Mouse (Mus musculus): ENCODE data around the gene Slc25a27. TPM values are rescaled to one million over a fixed set of nuclear protein-coding genes. Genes with fewer than 3 reads are reported as not detected.

The Slc25a27 gene
- total RNA-seq, 2 experiments from 2014 or later: 33.2 to 35.4 TPM

GRCm38 (mm10) chr17:43649641-43650436 lies 17.2 kb downstream of the Slc25a27 start:
- peak in 1 of 2 experiments; percentile 37 for DNase-seq (ENCODE audit: low spot score in 2 of 2)

- no peak for DNase-seq (ENCODE audit: low spot score in 2 of 2)
Measured at GRCm38 (mm10) chr17:43646925-43647324, 20.1 kb downstream of the Slc25a27 start.

GRCm38 (mm10) chr17:43645136-43645535 lies 21.9 kb downstream of the Slc25a27 start:
- DNase-seq (ENCODE audit: low spot score in 2 of 2): no peak

- no peak for DNase-seq (ENCODE audit: low spot score in 2 of 2)
Measured at GRCm38 (mm10) chr17:43644375-43644774, 22.6 kb downstream of the Slc25a27 start.

- DNase-seq (ENCODE audit: low spot score in 2 of 2): no peak
Measured at GRCm38 (mm10) chr17:43643191-43643590, 23.8 kb downstream of the Slc25a27 start.

GRCm38 (mm10) chr17:43640825-43641224 lies 26.2 kb downstream of the Slc25a27 start:
- DNase-seq (ENCODE audit: low spot score in 2 of 2): no peak

- no peak for DNase-seq (ENCODE audit: low spot score in 2 of 2)
Measured at GRCm38 (mm10) chr17:43637146-43637545, 29.9 kb downstream of the Slc25a27 start.

GRCm38 (mm10) chr17:43630427-43630760 lies 36.6 kb downstream of the Slc25a27 start:
- DNase-seq (ENCODE audit: low spot score in 2 of 2): no peak

- no peak for DNase-seq (ENCODE audit: low spot score in 2 of 2)
Measured at GRCm38 (mm10) chr17:43629496-43630426, 37.3 kb downstream of the Slc25a27 start, which contains the start of gene Tdrd6. Gene Tdrd6 (minus strand): TSS chr17:43630299.

GRCm38 (mm10) chr17:43629026-43629495 lies 38.0 kb downstream of the Slc25a27 start:
- DNase-seq (ENCODE audit: low spot score in 2 of 2): no peak

GRCm38 (mm10) chr17:43628246-43628645 lies 38.8 kb downstream of the Slc25a27 start:
- DNase-seq (ENCODE audit: low spot score in 2 of 2): no peak

- DNase-seq (ENCODE audit: low spot score in 2 of 2): no peak
Measured at GRCm38 (mm10) chr17:43622076-43622475, 44.9 kb downstream of the Slc25a27 start.

- no peak for DNase-seq (ENCODE audit: low spot score in 2 of 2)
Measured at GRCm38 (mm10) chr17:43619156-43619555, 47.9 kb downstream of the Slc25a27 start.

- no peak for DNase-seq (ENCODE audit: low spot score in 2 of 2)
Measured at GRCm38 (mm10) chr17:43612221-43612620, 54.8 kb downstream of the Slc25a27 start.

GRCm38 (mm10) chr17:43611586-43611985 lies 55.4 kb downstream of the Slc25a27 start:
- DNase-seq (ENCODE audit: low spot score in 2 of 2): peak; percentile 48 to 81

GRCm38 (mm10) chr17:43606704-43607103 lies 60.3 kb downstream of the Slc25a27 start:
- DNase-seq (ENCODE audit: low spot score in 2 of 2): peak; percentile 26 to 74

GRCm38 (mm10) chr17:43598706-43599105 lies 68.3 kb downstream of the Slc25a27 start:
- DNase-seq (ENCODE audit: low spot score in 2 of 2): peak in 1 of 2 experiments; percentile 10

- no peak for DNase-seq (ENCODE audit: low spot score in 2 of 2)
Measured at GRCm38 (mm10) chr17:43597742-43598141, 69.3 kb downstream of the Slc25a27 start.

- DNase-seq (ENCODE audit: low spot score in 2 of 2): peak; percentile 13 to 53
Measured at GRCm38 (mm10) chr17:43592296-43593291, 74.4 kb downstream of the Slc25a27 start.

Data from layer of hippocampus, adult 18-20 months (tissue).